Mouse (Mus musculus): ENCODE data around the gene Cyp4f39.
"Not testable (repeated sequence)": the region's sequence is repeated elsewhere in the genome, so short reads cannot be mapped to it uniquely, and the experiment has no call there.

Cyp4f39 gene

DNA sequence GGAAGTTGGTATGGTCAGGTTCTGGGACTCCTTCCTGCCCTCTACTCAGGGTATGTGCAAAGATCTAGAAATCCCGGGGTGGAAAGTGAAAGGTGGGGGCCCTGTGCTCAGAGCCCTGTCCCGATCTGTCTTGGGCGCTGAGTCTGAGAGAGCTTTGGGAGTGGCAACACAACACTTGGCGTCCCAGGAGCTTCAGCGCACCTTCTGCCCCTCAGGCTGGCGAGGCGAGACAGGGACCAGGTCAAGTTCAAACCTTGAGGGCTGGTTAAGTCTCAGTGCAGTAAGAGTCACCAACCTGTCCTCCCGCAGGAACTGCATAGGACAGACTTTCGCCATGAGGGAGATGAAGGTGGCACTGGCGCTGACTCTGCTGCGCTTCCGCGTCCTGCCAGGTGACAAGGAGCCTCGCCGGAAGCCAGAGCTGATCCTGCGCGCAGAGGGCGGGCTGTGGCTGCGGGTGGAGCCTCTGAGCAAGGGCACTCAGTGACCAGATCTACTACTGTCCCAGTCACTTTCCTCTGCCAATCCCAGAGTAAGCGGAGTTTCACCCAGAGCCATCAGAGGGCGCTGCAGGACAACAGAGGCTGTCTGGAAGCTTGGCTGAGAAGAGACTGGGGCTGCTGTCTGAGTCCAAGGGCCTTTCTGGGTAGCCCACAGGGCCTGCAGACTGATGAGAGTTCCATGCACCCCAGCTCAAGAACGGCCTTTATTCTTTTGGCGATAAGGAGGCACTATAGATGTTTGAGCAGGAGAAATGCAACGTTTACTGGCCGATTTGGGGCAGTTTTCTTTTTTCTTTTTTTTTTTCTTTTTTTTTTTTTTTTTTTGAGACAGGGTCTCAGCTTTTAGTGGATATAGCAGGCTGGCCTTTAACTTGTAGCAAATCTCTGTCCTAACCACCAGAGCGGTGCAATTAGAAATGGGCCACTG, 76.2 kb downstream of the Cyp4f39 start:
- peak; percentile 81 to 85 for DNase-seq (ENCODE audit: low read depth in 2 of 2, low spot score in 2 of 2)

DNA sequence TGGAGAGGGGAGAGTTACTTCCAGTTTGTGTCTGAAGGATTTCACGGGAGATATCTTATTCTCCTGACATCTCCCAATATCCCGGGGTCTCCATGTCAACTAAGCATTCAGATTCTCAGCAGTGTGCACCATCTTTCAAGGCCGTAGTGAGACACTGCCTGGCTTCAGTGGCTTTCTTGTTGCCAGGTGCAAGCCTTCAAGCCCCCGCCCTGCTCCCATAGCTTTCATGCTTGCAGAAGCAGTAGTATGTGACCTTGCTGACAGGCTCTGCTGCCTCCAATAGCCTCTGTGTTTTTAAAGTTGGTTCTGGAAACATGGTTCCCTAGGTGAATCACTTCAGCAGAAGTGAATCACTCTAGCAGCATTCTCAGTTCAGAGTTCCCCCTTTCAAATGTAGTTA, 79.8 kb downstream of the Cyp4f39 start:
- not testable (repeated sequence) for DNase-seq (ENCODE audit: low read depth in 2 of 2, low spot score in 2 of 2)

DNA sequence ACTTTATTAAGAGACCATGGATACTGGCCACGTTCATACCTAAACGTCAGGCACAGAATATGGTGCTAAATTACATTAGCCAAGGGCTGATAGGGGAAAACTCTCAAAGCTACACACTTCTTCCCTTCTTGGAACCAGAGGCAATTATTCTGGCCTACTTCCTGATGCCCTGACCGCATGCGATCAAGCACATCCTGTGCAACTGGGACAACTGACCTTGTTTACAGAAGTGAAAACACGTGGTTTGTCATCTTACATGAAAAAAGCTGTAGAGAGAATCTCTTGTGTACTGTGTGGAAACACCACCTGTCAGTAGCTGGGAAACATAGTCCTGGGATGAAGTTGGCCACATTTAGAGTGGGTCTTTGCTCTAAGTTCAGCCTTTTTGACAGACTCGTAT, 81.5 kb downstream of the Cyp4f39 start:
- DNase-seq (ENCODE audit: low read depth in 2 of 2, low spot score in 2 of 2) = no peak

DNA sequence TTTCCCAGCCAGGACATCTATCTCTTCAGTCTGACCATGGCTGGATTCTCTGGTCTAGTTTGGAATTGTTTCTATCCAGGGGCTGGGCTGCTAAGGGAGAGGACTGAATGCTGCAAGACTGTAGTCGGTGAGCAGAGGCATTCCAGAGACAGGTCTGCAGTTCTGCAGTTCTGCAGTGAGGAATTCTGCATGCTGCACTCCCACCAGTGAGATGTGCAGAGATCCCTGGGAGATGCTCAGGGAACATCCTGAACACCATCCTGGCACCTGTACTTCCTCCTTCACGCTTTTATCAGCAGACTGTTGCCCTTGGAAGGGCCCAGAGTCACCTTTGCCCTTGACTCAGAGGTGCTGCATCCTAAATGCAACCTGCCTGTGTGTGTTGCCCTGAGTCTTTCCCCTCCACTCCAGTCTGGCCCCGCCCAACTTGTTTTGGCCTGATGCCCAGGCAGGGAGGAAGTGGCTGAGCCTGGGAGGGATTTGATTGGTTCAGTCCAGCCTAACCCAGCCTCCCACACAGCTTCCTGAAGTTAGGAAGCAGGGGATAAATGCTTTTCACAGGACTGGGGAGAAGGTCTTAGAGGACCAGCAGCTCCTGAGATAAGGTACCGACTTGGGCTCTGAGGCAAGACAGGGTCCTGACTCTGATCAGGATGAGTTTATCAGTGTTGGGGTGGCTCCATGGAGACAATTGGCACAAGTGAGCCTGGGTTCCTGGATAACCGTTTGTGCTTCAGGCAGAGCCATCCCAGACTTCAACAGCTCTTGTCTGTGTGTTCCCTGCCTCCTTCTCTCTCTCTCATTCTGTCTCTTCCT, 83.7 kb downstream of the Cyp4f39 start, which contains the start of gene Cyp4f16:
Cyp4f16 (plus strand) TSS at position 508 of the 816 bp plus-strand sequence.
- peak; percentile 30 to 54 for DNase-seq (ENCODE audit: low read depth in 2 of 2, low spot score in 2 of 2)

DNA sequence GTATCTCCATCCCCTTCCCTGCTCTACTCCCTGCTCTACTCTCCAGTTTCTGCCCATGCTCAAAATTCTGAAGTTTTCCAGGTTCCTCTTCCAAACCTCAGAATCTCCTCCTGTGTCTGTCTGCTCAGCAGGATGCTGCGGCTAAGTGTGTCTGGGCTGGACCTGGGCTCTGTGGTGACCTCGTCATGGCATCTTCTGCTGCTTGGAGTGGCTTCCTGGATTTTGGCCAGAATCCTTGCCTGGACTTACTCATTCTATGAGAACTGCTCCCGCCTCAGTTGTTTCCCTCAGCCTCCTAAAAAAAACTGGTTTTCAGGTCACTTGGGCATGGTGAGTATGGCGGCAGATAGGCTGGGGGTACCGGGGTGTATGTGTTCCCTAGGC, 84.3 kb downstream of the Cyp4f39 start:
- no peak for DNase-seq (ENCODE audit: low read depth in 2 of 2, low spot score in 2 of 2)

Data from CD8-positive naive resting alpha-beta T cell, adult 2 months (primary cell).